Mouse (Mus musculus): ENCODE data around the gene Hcn1. TPM values are rescaled to one million over a fixed set of nuclear protein-coding genes. Genes with fewer than 3 reads are reported as not detected.

Gene Hcn1
- polyA plus RNA-seq, 1 experiment from 2014 or later = 0.15 TPM

DNA sequence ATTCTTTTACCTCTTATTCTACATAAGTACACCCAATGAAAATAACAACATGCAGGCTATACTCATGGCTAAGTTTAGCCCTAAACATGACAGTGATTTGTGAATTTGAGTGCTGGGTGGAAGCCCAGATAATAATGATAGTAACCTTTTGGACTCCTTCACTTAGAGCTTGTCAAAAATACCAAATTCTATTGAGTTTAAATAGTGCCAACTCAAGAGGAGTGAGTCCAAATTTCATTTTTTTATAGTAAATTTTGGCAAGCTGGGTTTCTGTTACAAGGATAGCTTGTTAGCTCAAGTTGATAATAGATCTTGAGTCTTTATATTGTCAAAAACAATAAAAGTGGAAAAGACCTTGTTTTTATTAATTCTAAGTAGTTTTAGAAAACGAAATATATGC lies 190.7 kb downstream of the Hcn1 start:
- Histone ChIP-seq H3K27me3 (replicated peaks; ENCODE audit: control insufficient read depth, insufficient read depth, low read length) (no peaks in the 10 kb centered on the region), H3K36me3 (ENCODE audit: control insufficient read depth, insufficient read depth, low read length) (no peaks in the 10 kb centered on the region), H3K4me1 (replicated peaks; ENCODE audit: control insufficient read depth, insufficient read depth, low read length) (no peaks in the 10 kb centered on the region), H3K9me3 (ENCODE audit: control insufficient read depth, low read length) (no peaks in the 10 kb centered on the region), H3K9ac (ENCODE audit: low read length) (no peak overlapping the region), H3K4me2 (ENCODE audit: low read length) (no peak overlapping the region), H3K4me3 (ENCODE audit: low read depth, low read length) (no peak overlapping the region), H3K27ac (ENCODE audit: low read depth) (no peak overlapping the region)
- DNase-seq (ENCODE audit: low spot score) (no peak), ATAC-seq (replicated peaks; ENCODE audit: low FRiP score, low TSS enrichment, low read depth) (no peak)
- WGBS = 58% methylated on average over 1 of the region's 1 CpGs

DNA sequence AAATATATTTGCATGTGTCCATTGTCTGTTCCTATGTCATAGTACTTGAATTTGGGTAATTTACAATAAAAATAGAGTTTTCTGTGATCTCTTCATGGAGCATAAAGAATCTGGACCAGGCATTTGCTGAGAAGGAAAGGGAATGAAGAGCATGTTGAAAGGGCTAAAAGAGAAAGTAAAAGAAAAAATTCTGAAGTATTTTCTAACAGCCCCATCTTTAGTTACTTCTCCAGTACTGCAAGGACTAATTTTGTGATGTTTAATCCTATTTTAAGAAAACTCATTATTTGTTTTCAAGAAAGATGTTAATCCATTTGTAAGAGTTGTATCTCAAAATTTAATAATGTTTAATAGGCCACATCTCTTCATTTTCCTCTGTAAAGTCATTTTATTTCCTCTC lies 198.9 kb downstream of the Hcn1 start:
- no peaks in the 10 kb centered on the region for H3K36me3 ChIP-seq (ENCODE audit: control insufficient read depth, insufficient read depth, low read length)
- ATAC-seq (replicated peaks; ENCODE audit: low FRiP score, low TSS enrichment, low read depth) = no peak
- no peaks in the 10 kb centered on the region for H3K27me3 ChIP-seq (replicated peaks; ENCODE audit: control insufficient read depth, insufficient read depth, low read length)
- DNase-seq (ENCODE audit: low spot score) = no peak
- H3K4me2 ChIP-seq (ENCODE audit: low read length) = no peak overlapping the region
- H3K4me3 ChIP-seq (ENCODE audit: low read depth, low read length) = no peak overlapping the region
- no peak overlapping the region for H3K27ac ChIP-seq (ENCODE audit: low read depth)
- H3K9ac ChIP-seq (ENCODE audit: low read length) = no peak overlapping the region
- no peaks in the 10 kb centered on the region for H3K9me3 ChIP-seq (ENCODE audit: control insufficient read depth, low read length)
- no peaks in the 10 kb centered on the region for H3K4me1 ChIP-seq (replicated peaks; ENCODE audit: control insufficient read depth, insufficient read depth, low read length)

- DNase-seq (ENCODE audit: low spot score) (no peak), ATAC-seq (replicated peaks; ENCODE audit: low FRiP score, low TSS enrichment, low read depth) (no peak)
- Histone ChIP-seq H3K36me3 (ENCODE audit: control insufficient read depth, insufficient read depth, low read length) (no peaks in the 10 kb centered on the region), H3K9ac (ENCODE audit: low read length) (no peak overlapping the region), H3K4me3 (ENCODE audit: low read depth, low read length) (no peak overlapping the region), H3K27me3 (replicated peaks; ENCODE audit: control insufficient read depth, insufficient read depth, low read length) (no peaks in the 10 kb centered on the region), H3K4me2 (ENCODE audit: low read length) (no peak overlapping the region), H3K4me1 (replicated peaks; ENCODE audit: control insufficient read depth, insufficient read depth, low read length) (no peaks in the 10 kb centered on the region), H3K9me3 (ENCODE audit: control insufficient read depth, low read length) (no peaks in the 10 kb centered on the region), H3K27ac (ENCODE audit: low read depth) (no peak overlapping the region)
- 70% methylated on average over 5 of the region's 5 CpGs for WGBS
Observed at GRCm38 (mm10) chr13:117827628-117828027, 225.5 kb downstream of the Hcn1 start.

- no peaks in the 10 kb centered on the region for H3K9me3 ChIP-seq (ENCODE audit: control insufficient read depth, low read length)
- no peak overlapping the region for H3K9ac ChIP-seq (ENCODE audit: low read length)
- no peak overlapping the region for H3K4me2 ChIP-seq (ENCODE audit: low read length)
- 69% methylated on average over 1 of the region's 1 CpGs for WGBS
- no peak overlapping the region for H3K27ac ChIP-seq (ENCODE audit: low read depth)
- no peaks in the 10 kb centered on the region for H3K27me3 ChIP-seq (replicated peaks; ENCODE audit: control insufficient read depth, insufficient read depth, low read length)
- H3K4me3 ChIP-seq (ENCODE audit: low read depth, low read length) = no peak overlapping the region
- DNase-seq (ENCODE audit: low spot score) = no peak
- no peak for ATAC-seq (replicated peaks; ENCODE audit: low FRiP score, low TSS enrichment, low read depth)
- no peaks in the 10 kb centered on the region for H3K36me3 ChIP-seq (ENCODE audit: control insufficient read depth, insufficient read depth, low read length)
- no peaks in the 10 kb centered on the region for H3K4me1 ChIP-seq (replicated peaks; ENCODE audit: control insufficient read depth, insufficient read depth, low read length)
Observed at GRCm38 (mm10) chr13:117836658-117837057, 234.5 kb downstream of the Hcn1 start.

GRCm38 (mm10) chr13:117838264-117838663 lies 236.1 kb downstream of the Hcn1 start:
- ATAC-seq (replicated peaks; ENCODE audit: low FRiP score, low TSS enrichment, low read depth) (no peak), DNase-seq (ENCODE audit: low spot score) (no peak)
- H3K27me3 ChIP-seq (replicated peaks; ENCODE audit: control insufficient read depth, insufficient read depth, low read length) = no peaks in the 10 kb centered on the region
- no peak overlapping the region for H3K27ac ChIP-seq (ENCODE audit: low read depth)
- no peaks in the 10 kb centered on the region for H3K9me3 ChIP-seq (ENCODE audit: control insufficient read depth, low read length)
- H3K9ac ChIP-seq (ENCODE audit: low read length) = no peak overlapping the region
- no peaks in the 10 kb centered on the region for H3K4me1 ChIP-seq (replicated peaks; ENCODE audit: control insufficient read depth, insufficient read depth, low read length)
- no peaks in the 10 kb centered on the region for H3K36me3 ChIP-seq (ENCODE audit: control insufficient read depth, insufficient read depth, low read length)
- H3K4me2 ChIP-seq (ENCODE audit: low read length) = no peak overlapping the region
- H3K4me3 ChIP-seq (ENCODE audit: low read depth, low read length) = no peak overlapping the region
- WGBS = 93% methylated on average over 7 of the region's 7 CpGs

DNA sequence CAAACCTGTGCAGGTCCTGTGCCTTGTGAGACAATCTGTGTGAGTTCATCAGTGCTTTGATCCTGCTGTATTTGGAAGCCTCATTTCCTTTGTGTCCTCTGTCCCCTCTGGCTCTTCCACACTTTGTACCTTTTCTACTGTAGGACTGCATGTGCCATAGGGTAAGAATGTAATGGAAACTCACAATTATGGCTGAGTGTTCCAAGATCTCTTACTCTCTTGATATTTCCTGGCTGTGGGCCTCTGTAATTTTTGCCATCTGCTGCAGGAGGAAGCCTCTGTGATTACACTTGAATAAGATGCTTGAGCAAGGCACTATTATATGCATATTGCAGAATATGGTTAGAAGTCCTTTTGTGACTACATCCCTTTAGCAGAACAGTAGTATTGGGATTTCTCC lies 240.2 kb downstream of the Hcn1 start:
- ATAC-seq (replicated peaks; ENCODE audit: low FRiP score, low TSS enrichment, low read depth) (no peak), DNase-seq (ENCODE audit: low spot score) (no peak)
- H3K4me1 ChIP-seq (replicated peaks; ENCODE audit: control insufficient read depth, insufficient read depth, low read length) = no peaks in the 10 kb centered on the region
- H3K9me3 ChIP-seq (ENCODE audit: control insufficient read depth, low read length) = no peaks in the 10 kb centered on the region
- no peak overlapping the region for H3K27ac ChIP-seq (ENCODE audit: low read depth)
- H3K9ac ChIP-seq (ENCODE audit: low read length) = no peak overlapping the region
- no peak overlapping the region for H3K4me3 ChIP-seq (ENCODE audit: low read depth, low read length)
- no peaks in the 10 kb centered on the region for H3K27me3 ChIP-seq (replicated peaks; ENCODE audit: control insufficient read depth, insufficient read depth, low read length)
- H3K36me3 ChIP-seq (ENCODE audit: control insufficient read depth, insufficient read depth, low read length) = no peaks in the 10 kb centered on the region
- H3K4me2 ChIP-seq (ENCODE audit: low read length) = no peak overlapping the region

GRCm38 (mm10) chr13:117847290-117847689 lies 245.2 kb downstream of the Hcn1 start:
- WGBS = 92% methylated on average over 2 of the region's 2 CpGs
- DNase-seq (ENCODE audit: low spot score) = no peak
- ATAC-seq (replicated peaks; ENCODE audit: low FRiP score, low TSS enrichment, low read depth) = no peak

DNA sequence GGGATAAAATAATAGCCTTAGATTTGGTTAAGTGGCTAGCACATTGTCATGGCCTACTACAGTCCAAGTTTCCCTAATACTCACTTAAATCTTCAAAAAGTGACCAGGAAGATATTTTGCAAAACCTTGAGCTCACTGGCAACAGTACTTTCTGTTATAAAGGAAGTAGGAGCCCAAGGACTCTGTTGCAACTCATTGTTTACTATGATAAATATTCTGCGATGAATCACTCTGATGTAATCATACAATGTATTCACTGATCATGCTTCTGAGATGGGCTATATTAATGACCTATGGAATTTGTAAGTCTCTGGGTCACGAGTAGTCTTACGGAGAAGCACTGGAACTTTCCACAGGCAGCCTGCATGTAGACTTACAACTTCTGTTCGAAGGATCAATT lies 246.6 kb downstream of the Hcn1 start:
- 94% methylated on average over 4 of the region's 4 CpGs for WGBS
- H3K4me1 ChIP-seq (replicated peaks; ENCODE audit: control insufficient read depth, insufficient read depth, low read length) = no peaks in the 10 kb centered on the region
- no peak overlapping the region for H3K27ac ChIP-seq (ENCODE audit: low read depth)
- no peaks in the 10 kb centered on the region for H3K9me3 ChIP-seq (ENCODE audit: control insufficient read depth, low read length)
- H3K9ac ChIP-seq (ENCODE audit: low read length) = no peak overlapping the region
- DNase-seq (ENCODE audit: low spot score) (no peak), ATAC-seq (replicated peaks; ENCODE audit: low FRiP score, low TSS enrichment, low read depth) (no peak)
- no peaks in the 10 kb centered on the region for H3K36me3 ChIP-seq (ENCODE audit: control insufficient read depth, insufficient read depth, low read length)
- no peaks in the 10 kb centered on the region for H3K27me3 ChIP-seq (replicated peaks; ENCODE audit: control insufficient read depth, insufficient read depth, low read length)
- no peak overlapping the region for H3K4me2 ChIP-seq (ENCODE audit: low read length)
- H3K4me3 ChIP-seq (ENCODE audit: low read depth, low read length) = no peak overlapping the region

More at GRCm38 (mm10) chr13:117847290-117847689, 245.2 kb downstream of the Hcn1 start:
- no peaks in the 10 kb centered on the region for H3K9me3 ChIP-seq (ENCODE audit: control insufficient read depth, low read length)
- no peaks in the 10 kb centered on the region for H3K27me3 ChIP-seq (replicated peaks; ENCODE audit: control insufficient read depth, insufficient read depth, low read length)
- no peaks in the 10 kb centered on the region for H3K4me1 ChIP-seq (replicated peaks; ENCODE audit: control insufficient read depth, insufficient read depth, low read length)
- H3K36me3 ChIP-seq (ENCODE audit: control insufficient read depth, insufficient read depth, low read length) = no peaks in the 10 kb centered on the region
- H3K4me2 ChIP-seq (ENCODE audit: low read length) = no peak overlapping the region
- H3K4me3 ChIP-seq (ENCODE audit: low read depth, low read length) = no peak overlapping the region
- no peak overlapping the region for H3K9ac ChIP-seq (ENCODE audit: low read length)
- no peak overlapping the region for H3K27ac ChIP-seq (ENCODE audit: low read depth)

DNA sequence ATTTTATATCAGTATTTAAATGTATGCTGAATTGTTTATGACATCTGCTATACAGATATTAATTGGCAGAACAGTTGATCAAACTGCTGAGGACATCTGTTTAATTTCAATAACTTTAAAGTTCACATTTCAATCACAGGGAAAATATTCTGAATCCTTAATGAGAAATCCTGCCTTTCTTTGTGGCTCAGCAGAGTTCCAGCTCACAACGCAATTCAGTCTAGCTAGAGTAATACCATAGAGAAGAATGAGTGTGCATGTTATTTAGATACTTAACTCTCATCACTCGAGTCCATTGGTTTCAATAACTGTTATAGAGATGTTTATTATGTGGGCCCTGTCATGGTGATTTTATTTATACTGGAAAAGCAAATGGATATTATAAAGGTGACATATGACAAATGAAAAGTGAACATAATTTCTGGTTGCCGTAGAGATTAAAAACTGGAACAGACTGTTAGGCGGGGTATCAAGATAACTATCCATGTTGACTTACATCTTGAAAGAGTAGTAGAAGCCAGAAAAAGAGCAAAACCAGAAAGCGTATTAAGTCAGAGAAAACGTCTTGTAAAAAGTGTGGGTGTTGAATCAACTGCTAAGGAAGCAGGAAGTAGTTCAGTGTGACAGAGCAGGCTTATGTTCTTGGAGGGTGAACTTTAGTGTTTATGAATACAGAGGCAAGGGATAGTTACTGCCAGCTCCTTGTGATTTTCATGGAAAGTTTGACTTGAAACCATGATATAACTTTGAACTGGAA lies 250.0 kb downstream of the Hcn1 start:
- Histone ChIP-seq H3K4me2 (ENCODE audit: low read length) (no peak overlapping the region), H3K36me3 (ENCODE audit: control insufficient read depth, insufficient read depth, low read length) (no peaks in the 10 kb centered on the region), H3K4me1 (replicated peaks; ENCODE audit: control insufficient read depth, insufficient read depth, low read length) (no peaks in the 10 kb centered on the region), H3K27me3 (replicated peaks; ENCODE audit: control insufficient read depth, insufficient read depth, low read length) (no peaks in the 10 kb centered on the region), H3K9ac (ENCODE audit: low read length) (no peak overlapping the region), H3K9me3 (ENCODE audit: control insufficient read depth, low read length) (no peaks in the 10 kb centered on the region), H3K4me3 (ENCODE audit: low read depth, low read length) (no peak overlapping the region), H3K27ac (ENCODE audit: low read depth) (no peak overlapping the region)
- DNase-seq (ENCODE audit: low spot score) (no peak), ATAC-seq (replicated peaks; ENCODE audit: low FRiP score, low TSS enrichment, low read depth) (no peak)
- 70% methylated on average over 6 of the region's 6 CpGs for WGBS
